Mouse (Mus musculus) left cerebral cortex, postnatal 14 days (tissue): ENCODE results near the gene Snx15. TPM values are rescaled to one million over a fixed set of nuclear protein-coding genes. Genes with fewer than 3 reads are reported as not detected.

Experiments
- DNase-seq, 2 experiments: peaks; one replicate each; pipeline ENCODE4 v3.0.0; 2021 to 2022; ENCODE audit warnings: low spot score in 2 of 2, mixed read lengths in 1 of 2
- intact Hi-C: fragments of 180-260 bp; cut with DNase I; formaldehyde crosslinking; loops from one replicate; pipeline ENCODE4 v1.15.1; 2025
- total RNA-seq, 2 experiments: library from RNA; stranded (reverse); gene quantifications; 2 replicates each; pipeline ENCODE4 v1.2.3; 2021

Gene Snx15
- total RNA-seq, 2 experiments from 2014 or later: 39.2 to 42.9 TPM

GRCm38 (mm10) chr19:6126289-6126688 lies 1.8 kb downstream of the Snx15 start:
- intact Hi-C loops: loop anchor here (5.0 kb wide), 1 partner anchor 111 kb away; the partner anchor contains the start of gene Ppp2r5b
- peak; percentile 42 to 43 for DNase-seq

- intact Hi-C loops: loop anchor here (5.0 kb wide), 2 partner anchors 58 to 112 kb away; partner anchors contain the start of genes Ppp2r5b and Tm7sf2
- no peak for DNase-seq
Observed at GRCm38 (mm10) chr19:6124898-6125297, 3.2 kb downstream of the Snx15 start.

GRCm38 (mm10) chr19:6123330-6123729 lies 4.8 kb downstream of the Snx15 start:
- intact Hi-C loops: loop anchor here (5.0 kb wide), 1 partner anchor 56 kb away; the partner anchor contains the start of gene Tm7sf2

GRCm38 (mm10) chr19:6121761-6122160 lies 6.3 kb downstream of the Snx15 start:
- DNase-seq: no peak
- intact Hi-C loops: loop anchor here (5.0 kb wide), 1 partner anchor 54 kb away; the partner anchor contains the start of gene Tm7sf2

More at GRCm38 (mm10) chr19:6123330-6123729, 4.8 kb downstream of the Snx15 start:
- no peak for DNase-seq

- no peak for DNase-seq
- intact Hi-C loops: loop anchor here (2.0 kb wide), 1 partner anchor 34 kb away; the partner anchor contains the start of genes Cdca5 and Zfpl1
Observed at GRCm38 (mm10) chr19:6118677-6119185, 9.4 kb downstream of the Snx15 start.

GRCm38 (mm10) chr19:6117986-6118676 lies 10.0 kb downstream of the Snx15 start, which contains the start of gene Sac3d1:
Gene Sac3d1, minus strand, starts transcription at chr19:6118650.
- intact Hi-C loops: loop anchor here (2.0 kb wide), 1 partner anchor 33 kb away; the partner anchor contains the start of genes Cdca5 and Zfpl1
- DNase-seq: peak; percentile 91

- DNase-seq: no peak
- intact Hi-C loops: no loop called here
Observed at GRCm38 (mm10) chr19:6117346-6117985, 10.6 kb downstream of the Snx15 start.

- intact Hi-C loops: no loop called here
- peak in 1 of 2 experiments; percentile 48 for DNase-seq
Observed at GRCm38 (mm10) chr19:6116113-6116850, 11.8 kb downstream of the Snx15 start.

- intact Hi-C loops: no loop called here
- DNase-seq: no peak
Observed at GRCm38 (mm10) chr19:6113116-6113515, 15.0 kb downstream of the Snx15 start.

GRCm38 (mm10) chr19:6105586-6105985 lies 22.5 kb downstream of the Snx15 start, which contains the start of gene Naaladl1:
Gene Naaladl1, plus strand, starts transcription at chr19:6105782.
- DNase-seq: no peak
- intact Hi-C loops: no loop called here

- no peak for DNase-seq
- intact Hi-C loops: no loop called here
Observed at GRCm38 (mm10) chr19:6104476-6104875, 23.6 kb downstream of the Snx15 start.

GRCm38 (mm10) chr19:6102169-6102853 lies 25.8 kb downstream of the Snx15 start:
- intact Hi-C loops: no loop called here

GRCm38 (mm10) chr19:6101186-6101585 lies 26.9 kb downstream of the Snx15 start:
- intact Hi-C loops: no loop called here
- no peak for DNase-seq

More at GRCm38 (mm10) chr19:6102169-6102853, 25.8 kb downstream of the Snx15 start:
- DNase-seq: no peak

- intact Hi-C loops: no loop called here
Observed at GRCm38 (mm10) chr19:6097847-6098246, 30.3 kb downstream of the Snx15 start.

GRCm38 (mm10) chr19:6094119-6094518 lies 34.0 kb downstream of the Snx15 start, which contains the start of gene AC131692.1:
Gene AC131692.1, plus strand, starts transcription at chr19:6094419.
- intact Hi-C loops: no loop called here
- DNase-seq: no peak

More at GRCm38 (mm10) chr19:6097847-6098246, 30.3 kb downstream of the Snx15 start:
- DNase-seq: no peak

- no peak for DNase-seq
- intact Hi-C loops: loop anchor here (10.0 kb wide), 1 partner anchor 246 kb away; the partner anchor contains the start of gene Men1
Observed at GRCm38 (mm10) chr19:6088841-6089240, 39.3 kb downstream of the Snx15 start.

GRCm38 (mm10) chr19:6085417-6085879 lies 42.7 kb downstream of the Snx15 start:
- peak in 1 of 2 experiments; percentile 39 for DNase-seq
- intact Hi-C loops: loop anchor here (2.0 to 10.0 kb wide), 2 partner anchors 33 to 249 kb away; partner anchors contain the start of genes Men1 and Sac3d1
